Mouse (Mus musculus) heart, embryonic 12.5 days (tissue): ENCODE results near the gene Samd4b. TPM values are rescaled to one million over a fixed set of nuclear protein-coding genes. Genes with fewer than 3 reads are reported as not detected.

ENCODE experiments used
- ATAC-seq: fragments of 200-750 bp; cut with Nextera tagmentation; 2 replicates; pipeline ENCODE4 v1.8.0; 2017; ENCODE audit warnings: moderate TSS enrichment, moderate library complexity; ENCODE audit not compliant: insufficient number of reproducible peaks, low FRiP score
- H3K27ac ChIP-seq: fragments of 300-500 bp; sonication (generic); 2 replicates; pipeline ENCODE4 v1.5.1; 2016; ENCODE audit warnings: mild to moderate bottlenecking, moderate library complexity; ENCODE audit not compliant: poor library complexity, severe bottlenecking
- H3K27me3 ChIP-seq: fragments of 300-500 bp; sonication (generic); replicated peaks from 2 replicates; pipeline ENCODE4 v1.6.1; 2016; ENCODE audit warnings: mild to moderate bottlenecking, moderate library complexity
- H3K36me3 ChIP-seq: fragments of 300-500 bp; sonication (generic); 2 replicates; pipeline ENCODE4 v1.6.1; 2016; ENCODE audit warnings: mild to moderate bottlenecking, moderate library complexity
- H3K4me1 ChIP-seq: fragments of 300-500 bp; sonication (generic); replicated peaks from 2 replicates; pipeline ENCODE4 v1.6.1; 2016; ENCODE audit warnings: mild to moderate bottlenecking
- H3K4me2 ChIP-seq: fragments of 300-500 bp; sonication (generic); 2 replicates; pipeline ENCODE4 v1.6.1; 2016; ENCODE audit warnings: mild to moderate bottlenecking, moderate library complexity
- H3K4me3 ChIP-seq: fragments of 300-500 bp; sonication (generic); 2 replicates; pipeline ENCODE4 v1.5.1; 2016; ENCODE audit warnings: mild to moderate bottlenecking
- H3K9ac ChIP-seq: fragments of 300-500 bp; sonication (generic); 2 replicates; pipeline ENCODE4 v1.6.1; 2016; ENCODE audit warnings: mild to moderate bottlenecking, moderate library complexity
- H3K9me3 ChIP-seq: fragments of 300-500 bp; sonication (generic); replicated peaks from 2 replicates; pipeline ENCODE4 v1.6.1; 2016; ENCODE audit warnings: mild to moderate bottlenecking, moderate library complexity
- WGBS: fragments of 180-500 bp; shearing (Covaris S2); methylation state at CpG from one replicate; pipeline ENCODE4 v1.1.7; 2016; 5-methylcytosine and 5-hydroxymethylcytosine counted together
- polyA plus RNA-seq: library from polyadenylated mRNA; unstranded; fragments of >200 nt; fragmentation: Nextera tagmentation; extraction: Ambion mirVana; gene quantifications from 2 replicates; pipeline ENCODE4 v1.2.1, GENCODE M21; 2016

Gene Samd4b
- polyA plus RNA-seq, 1 experiment from 2014 or later, result 29.5 TPM

GRCm38 (mm10) chr7:28492310-28492709, 105.6 kb downstream of the Samd4b start:
- H3K9ac ChIP-seq, result no peak overlapping the region
- H3K4me3 ChIP-seq, result no peak overlapping the region
- H3K27ac ChIP-seq, result no peak overlapping the region
- no peaks in the 10 kb centered on the region for H3K36me3 ChIP-seq
- H3K9me3 ChIP-seq, result no peaks in the 10 kb centered on the region; the same call in 1 of the 2 replicates
- no peak for ATAC-seq
- H3K27me3 ChIP-seq, result peaks cover 13% of the 10 kb centered on the region
- H3K4me2 ChIP-seq, result no peak overlapping the region
- WGBS, result 77% methylated on average over 8 of the region's 8 CpGs
- peaks cover 11% of the 10 kb centered on the region; the same call in 1 of the 2 replicates for H3K4me1 ChIP-seq

- no peak overlapping the region for H3K27ac ChIP-seq
- WGBS, result 34% methylated on average over 14 of the region's 14 CpGs
- ATAC-seq, result no peak
- H3K4me3 ChIP-seq, result no peak overlapping the region
- H3K36me3 ChIP-seq, result no peaks in the 10 kb centered on the region
- H3K9me3 ChIP-seq, result no peaks in the 10 kb centered on the region
- H3K4me1 ChIP-seq, result peaks cover 11% of the 10 kb centered on the region; the same call in 1 of the 2 replicates
- peak overlapping the region; percentile 39 for H3K4me2 ChIP-seq
- H3K9ac ChIP-seq, result no peak overlapping the region
- peaks cover 13% of the 10 kb centered on the region for H3K27me3 ChIP-seq
Measured at GRCm38 (mm10) chr7:28490903-28491302, 107.0 kb downstream of the Samd4b start.

DNA sequence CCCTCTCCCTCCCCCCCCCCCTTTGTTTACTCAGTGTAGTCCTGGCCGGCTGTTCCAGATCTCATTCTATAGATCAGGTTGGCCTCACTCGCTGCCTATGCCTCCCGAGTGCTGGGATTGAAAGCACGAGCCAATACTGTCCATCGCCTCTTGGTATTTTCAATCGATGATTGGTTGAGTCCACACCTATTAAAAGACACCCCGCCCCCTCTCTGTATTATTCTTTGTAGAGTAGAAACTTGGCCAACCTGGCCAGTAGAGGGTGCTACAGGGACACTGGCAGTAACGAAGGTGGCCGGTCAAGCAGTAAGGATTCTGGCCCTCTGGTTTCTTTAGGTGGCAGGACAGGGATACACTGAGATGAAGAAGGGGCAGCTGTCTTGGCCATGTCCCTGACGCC, 107.5 kb downstream of the Samd4b start:
- H3K4me3 ChIP-seq, result no peak overlapping the region
- peaks cover 13% of the 10 kb centered on the region for H3K27me3 ChIP-seq
- 2% methylated on average over 10 of the region's 10 CpGs for WGBS
- peaks cover 11% of the 10 kb centered on the region; the same call in 1 of the 2 replicates for H3K4me1 ChIP-seq
- H3K9ac ChIP-seq, result no peak overlapping the region
- no peaks in the 10 kb centered on the region for H3K9me3 ChIP-seq
- ATAC-seq, result peak; percentile 6; the same call in 1 of the 2 replicates
- no peak overlapping the region for H3K27ac ChIP-seq
- H3K36me3 ChIP-seq, result no peaks in the 10 kb centered on the region
- peak overlapping the region; percentile 39 for H3K4me2 ChIP-seq

GRCm38 (mm10) chr7:28488030-28488491, 109.9 kb downstream of the Samd4b start:
- no peak overlapping the region for H3K9ac ChIP-seq
- no peak for ATAC-seq

DNA sequence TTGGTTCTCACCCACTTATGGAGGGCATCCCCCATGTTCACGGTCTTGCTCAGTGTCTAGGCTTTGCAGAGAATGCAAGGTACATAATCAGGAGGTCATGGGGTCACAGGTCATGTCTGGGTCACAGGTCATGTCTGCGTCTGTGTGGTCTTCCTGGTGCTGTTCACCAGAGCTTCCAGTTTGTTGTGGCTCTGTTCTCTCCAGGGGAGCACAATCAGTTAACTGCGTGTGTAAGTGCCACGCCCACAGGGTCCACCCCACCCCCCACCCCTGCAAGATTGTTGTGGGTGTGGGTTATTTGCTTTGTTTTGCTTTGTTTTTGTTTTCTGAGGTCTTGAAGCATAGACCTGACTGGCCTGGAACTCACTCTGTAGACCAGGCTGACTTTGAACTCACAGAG, 113.8 kb downstream of the Samd4b start:
- peaks cover 6% of the 10 kb centered on the region; the same call in 1 of the 2 replicates for H3K4me1 ChIP-seq
- no peaks in the 10 kb centered on the region for H3K36me3 ChIP-seq
- H3K27ac ChIP-seq, result no peak overlapping the region
- ATAC-seq, result no peak
- no peak overlapping the region for H3K4me3 ChIP-seq
- H3K9ac ChIP-seq, result no peak overlapping the region
- peaks cover 17% of the 10 kb centered on the region for H3K27me3 ChIP-seq
- H3K4me2 ChIP-seq, result no peak overlapping the region
- WGBS, result 36% methylated on average over 4 of the region's 4 CpGs
- H3K9me3 ChIP-seq, result 0 out of 2 replicates have a peak, but pooled peaks cover 6% of the 10 kb centered on the region

More at GRCm38 (mm10) chr7:28488030-28488491, 109.9 kb downstream of the Samd4b start:
- H3K27ac ChIP-seq, result no peak overlapping the region
- peaks cover 11% of the 10 kb centered on the region; the same call in 1 of the 2 replicates for H3K4me1 ChIP-seq
- H3K4me2 ChIP-seq, result peak overlapping the region; percentile 53
- H3K36me3 ChIP-seq, result no peaks in the 10 kb centered on the region
- peaks cover 19% of the 10 kb centered on the region for H3K27me3 ChIP-seq
- peak overlapping the region; percentile 11; the same call in 1 of the 2 replicates for H3K4me3 ChIP-seq
- H3K9me3 ChIP-seq, result no peaks in the 10 kb centered on the region
- 3% methylated on average over 16 of the region's 16 CpGs for WGBS

GRCm38 (mm10) chr7:28482854-28483253, 115.1 kb downstream of the Samd4b start:
- no peak for ATAC-seq
- H3K4me1 ChIP-seq, result peaks cover 2% of the 10 kb centered on the region; the same call in 1 of the 2 replicates
- H3K9ac ChIP-seq, result no peak overlapping the region
- H3K4me3 ChIP-seq, result no peak overlapping the region
- H3K36me3 ChIP-seq, result no peaks in the 10 kb centered on the region
- peaks cover 8% of the 10 kb centered on the region; the same call in 1 of the 2 replicates for H3K27me3 ChIP-seq
- 0 out of 2 replicates have a peak, but pooled peaks cover 6% of the 10 kb centered on the region for H3K9me3 ChIP-seq
- H3K4me2 ChIP-seq, result no peak overlapping the region
- no peak overlapping the region for H3K27ac ChIP-seq
- 79% methylated on average over 11 of the region's 11 CpGs for WGBS

DNA sequence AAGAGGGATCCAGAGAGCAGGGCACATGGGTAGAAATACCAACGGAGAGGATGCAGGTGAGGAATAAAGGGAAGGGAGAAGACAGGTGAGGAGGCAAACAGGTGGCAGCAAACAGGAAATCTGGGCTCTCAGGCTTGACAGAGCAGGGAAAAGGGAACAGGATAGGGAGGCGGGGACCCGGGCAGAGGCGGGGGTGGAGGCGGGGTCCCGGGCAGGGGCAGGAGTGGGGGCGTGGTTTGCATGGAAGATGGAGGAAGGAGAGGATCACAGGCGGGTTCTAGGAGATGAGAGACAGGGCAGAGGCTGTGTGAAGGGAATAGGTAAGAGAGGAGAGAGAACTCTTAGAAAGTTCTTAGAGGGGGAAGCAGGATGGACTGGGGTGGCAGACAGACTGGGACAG, 119.1 kb downstream of the Samd4b start:
- WGBS, result 6% methylated on average over 8 of the region's 8 CpGs
- Histone ChIP-seq H3K36me3 (no peaks in the 10 kb centered on the region), H3K4me2 (no peak overlapping the region), H3K4me1 (no peaks in the 10 kb centered on the region), H3K27ac (no peak overlapping the region), H3K9ac (no peak overlapping the region), H3K27me3 (no peaks in the 10 kb centered on the region), H3K4me3 (no peak overlapping the region), H3K9me3 (0 out of 2 replicates have a peak, but pooled peaks cover 6% of the 10 kb centered on the region)
- no peak for ATAC-seq

DNA sequence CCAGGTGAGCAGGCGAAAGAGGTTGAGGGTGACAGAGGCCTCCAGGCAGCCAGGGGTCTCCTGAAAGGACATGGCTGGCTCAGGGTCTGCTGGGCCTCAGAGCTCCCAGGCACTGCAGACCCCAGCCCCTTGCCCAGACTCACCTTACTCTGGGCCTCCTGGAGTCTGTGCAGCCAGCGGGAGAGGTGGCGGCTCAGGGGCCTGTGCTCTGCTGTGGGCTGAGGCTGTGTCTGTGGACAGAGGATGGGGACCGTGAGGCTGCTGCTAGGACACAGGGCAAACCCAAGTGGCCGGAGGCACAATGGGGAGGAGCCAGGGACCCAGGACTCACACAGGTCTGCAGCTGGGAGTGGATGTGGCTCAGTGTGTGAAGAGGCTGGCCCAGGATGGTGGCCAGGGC, 120.6 kb downstream of the Samd4b start:
- Histone ChIP-seq H3K4me2 (no peak overlapping the region), H3K9ac (no peak overlapping the region), H3K4me1 (no peaks in the 10 kb centered on the region), H3K27ac (no peak overlapping the region), H3K4me3 (no peak overlapping the region), H3K36me3 (no peaks in the 10 kb centered on the region), H3K9me3 (0 out of 2 replicates have a peak, but pooled peaks cover 6% of the 10 kb centered on the region), H3K27me3 (no peaks in the 10 kb centered on the region)
- no peak for ATAC-seq
- WGBS, result 78% methylated on average over 5 of the region's 5 CpGs

- WGBS, result 81% methylated on average over 6 of the region's 6 CpGs
- H3K9ac ChIP-seq, result no peak overlapping the region
Measured at GRCm38 (mm10) chr7:28476191-28476590, 121.8 kb downstream of the Samd4b start.

GRCm38 (mm10) chr7:28467213-28467751, 130.7 kb downstream of the Samd4b start:
- Histone ChIP-seq H3K4me3 (peak overlapping the region; percentile 62), H3K4me1 (peaks cover 28% of the 10 kb centered on the region), H3K4me2 (peak overlapping the region; percentile 93), H3K27ac (no peak overlapping the region), H3K9me3 (no peaks in the 10 kb centered on the region), H3K9ac (peak overlapping the region; percentile 76), H3K36me3 (peaks cover 9% of the 10 kb centered on the region), H3K27me3 (peaks cover 24% of the 10 kb centered on the region)
- ATAC-seq, result peak; percentile 80
- 1% methylated on average over 54 of the region's 63 CpGs for WGBS

More at GRCm38 (mm10) chr7:28476191-28476590, 121.8 kb downstream of the Samd4b start:
- no peak for ATAC-seq
- no peaks in the 10 kb centered on the region for H3K27me3 ChIP-seq
- no peak overlapping the region for H3K4me2 ChIP-seq
- H3K4me3 ChIP-seq, result no peak overlapping the region
- no peak overlapping the region for H3K27ac ChIP-seq
- 0 out of 2 replicates have a peak, but pooled peaks cover 6% of the 10 kb centered on the region for H3K9me3 ChIP-seq
- H3K36me3 ChIP-seq, result no peaks in the 10 kb centered on the region
- H3K4me1 ChIP-seq, result peaks cover 5% of the 10 kb centered on the region

GRCm38 (mm10) chr7:28466721-28467212, 131.2 kb downstream of the Samd4b start:
- peak overlapping the region; percentile 62 for H3K4me3 ChIP-seq
- peaks cover 24% of the 10 kb centered on the region for H3K27me3 ChIP-seq
- H3K36me3 ChIP-seq, result peaks cover 12% of the 10 kb centered on the region
- H3K9me3 ChIP-seq, result no peaks in the 10 kb centered on the region
- peak; percentile 14 for ATAC-seq
- H3K9ac ChIP-seq, result peak overlapping the region; percentile 76
- peaks cover 28% of the 10 kb centered on the region for H3K4me1 ChIP-seq
- 12% methylated on average over 40 of the region's 40 CpGs for WGBS
- peak overlapping the region; percentile 93 for H3K4me2 ChIP-seq
- no peak overlapping the region for H3K27ac ChIP-seq
